Mouse (Mus musculus): ENCODE measurements around the gene Rnf138rt1. TPM values are rescaled to one million over a fixed set of nuclear protein-coding genes. Genes with fewer than 3 reads are reported as not detected.

Rnf138rt1 gene
- polyA plus RNA-seq (2017; shearing (Covaris generic)), result not detected

- ATAC-seq, result no peak
Measured at GRCm38 (mm10) chrX:163760617-163761434, at the start of gene Rnf138rt1. Rnf138rt1 (minus strand) TSS chrX:163761329.

GRCm38 (mm10) chrX:163807270-163807669 is 46.1 kb upstream of the Rnf138rt1 start:
- no peak for ATAC-seq

GRCm38 (mm10) chrX:163766290-163766689 is 5.2 kb upstream of the Rnf138rt1 start:
- no peak for ATAC-seq

- ATAC-seq, result no peak
Measured at GRCm38 (mm10) chrX:163761435-163761828, 303 bp upstream of the Rnf138rt1 start.

- no peak for ATAC-seq
Measured at GRCm38 (mm10) chrX:163745996-163746395, 15.1 kb downstream of the Rnf138rt1 start.

GRCm38 (mm10) chrX:163743896-163744295 is 17.2 kb downstream of the Rnf138rt1 start:
- no peak for ATAC-seq

GRCm38 (mm10) chrX:163738904-163739303 is 22.2 kb downstream of the Rnf138rt1 start:
- ATAC-seq, result no peak

GRCm38 (mm10) chrX:163734145-163734544 is 27.0 kb downstream of the Rnf138rt1 start:
- no peak for ATAC-seq

- ATAC-seq, result peak; percentile 52
Measured at GRCm38 (mm10) chrX:163723630-163724029, 37.5 kb downstream of the Rnf138rt1 start.

- no peak for ATAC-seq
Measured at GRCm38 (mm10) chrX:163722785-163723577, 38.1 kb downstream of the Rnf138rt1 start.

- ATAC-seq, result peak; percentile 54
Measured at GRCm38 (mm10) chrX:163720597-163720996, 40.5 kb downstream of the Rnf138rt1 start.

Other genes starting within 250 kb of the Rnf138rt1 start
- gene Grpr, start 211.7 kb downstream of the Rnf138rt1 start, polyA plus RNA-seq (2017; shearing (Covaris generic)), result not detected
- 10 to 100 TPM; 22.9 to 26.1 TPM for gene Ap1s2, start 147.7 kb upstream of the Rnf138rt1 start, polyA plus RNA-seq (2017; shearing (Covaris generic))
- gene Zrsr2, start 197.3 kb upstream of the Rnf138rt1 start, polyA plus RNA-seq (2017; shearing (Covaris generic)), result 10 to 100 TPM; 35.7 to 43.8 TPM

All from activated CD4-positive, CD25-positive, alpha-beta regulatory T cell, adult 4 months (primary cell).